Mouse (Mus musculus) embryonic facial prominence, embryonic 15.5 days (tissue): ENCODE measurements around the gene Efhd2. TPM values are rescaled to one million over a fixed set of nuclear protein-coding genes. Genes with fewer than 3 reads are reported as not detected.

Experiments used
- ATAC-seq: fragments of 200-750 bp; cut with Nextera tagmentation; 2 replicates; pipeline ENCODE4 v1.8.0; 2017; ENCODE audit warnings: low read depth, moderate TSS enrichment; ENCODE audit not compliant: insufficient number of reproducible peaks, low FRiP score, low TSS enrichment
- H3K27ac ChIP-seq: fragments of 300-500 bp; sonication (generic); replicated peaks from 2 replicates; pipeline ENCODE4 v1.5.1; 2015; ENCODE audit warnings: mild to moderate bottlenecking, inconsistent platforms
- H3K27me3 ChIP-seq: fragments of 300-500 bp; sonication (generic); 2 replicates; pipeline ENCODE4 v1.6.1; 2015; ENCODE audit warnings: inconsistent platforms
- H3K36me3 ChIP-seq: fragments of 300-500 bp; sonication (generic); 2 replicates; pipeline ENCODE4 v1.6.1; 2015; ENCODE audit warnings: mild to moderate bottlenecking, inconsistent platforms
- H3K4me1 ChIP-seq: fragments of 300-500 bp; sonication (generic); 2 replicates; pipeline ENCODE4 v1.6.1; 2015; ENCODE audit warnings: inconsistent platforms
- H3K4me2 ChIP-seq: fragments of 300-500 bp; sonication (generic); replicated peaks from 2 replicates; pipeline ENCODE4 v1.6.1; 2015; ENCODE audit warnings: mild to moderate bottlenecking, inconsistent platforms
- H3K4me3 ChIP-seq: fragments of 300-500 bp; sonication (generic); replicated peaks from 2 replicates; pipeline ENCODE4 v1.5.1; 2015; ENCODE audit warnings: mild to moderate bottlenecking, inconsistent platforms
- H3K9ac ChIP-seq: fragments of 300-500 bp; sonication (generic); 2 replicates; pipeline ENCODE4 v1.6.1; 2015; ENCODE audit warnings: inconsistent platforms
- H3K9me3 ChIP-seq: fragments of 300-500 bp; sonication (generic); replicated peaks from 2 replicates; pipeline ENCODE4 v1.6.1; 2016; ENCODE audit warnings: inconsistent platforms
- WGBS: fragments of 180-500 bp; shearing (Covaris S2); methylation state at CpG from one replicate; pipeline ENCODE4 v1.1.7; 2015; 5-methylcytosine and 5-hydroxymethylcytosine counted together
- polyA plus RNA-seq: library from polyadenylated mRNA; unstranded; fragments of >200 nt; fragmentation: Nextera tagmentation; extraction: Ambion mirVana; gene quantifications from 2 replicates; pipeline ENCODE4 v1.2.1, GENCODE M21; 2015

Gene Efhd2
- polyA plus RNA-seq, 1 experiment from 2014 or later: 81.7 TPM

- no peaks in the 10 kb centered on the region for H3K36me3 ChIP-seq
- peaks cover 11% of the 10 kb centered on the region for H3K27me3 ChIP-seq
- H3K9ac ChIP-seq: no peak overlapping the region
- H3K9me3 ChIP-seq: no peaks in the 10 kb centered on the region
- no peak overlapping the region for H3K4me2 ChIP-seq
- no peak for ATAC-seq
- no peak overlapping the region for H3K4me3 ChIP-seq
- 58% methylated on average over 9 of the region's 9 CpGs for WGBS
- no peak overlapping the region for H3K27ac ChIP-seq
- H3K4me1 ChIP-seq: peaks cover 8% of the 10 kb centered on the region
Observed at GRCm38 (mm10) chr4:141879875-141880274, 5.2 kb upstream of the Efhd2 start.

- 71% methylated on average over 4 of the region's 4 CpGs for WGBS
- Histone ChIP-seq H3K4me1 (peaks cover 12% of the 10 kb centered on the region), H3K27me3 (peaks cover 11% of the 10 kb centered on the region), H3K36me3 (no peaks in the 10 kb centered on the region), H3K4me2 (no peak overlapping the region), H3K9me3 (no peaks in the 10 kb centered on the region), H3K27ac (no peak overlapping the region), H3K4me3 (no peak overlapping the region), H3K9ac (no peak overlapping the region)
- ATAC-seq: no peak
Observed at GRCm38 (mm10) chr4:141879074-141879473, 4.4 kb upstream of the Efhd2 start.

- Histone ChIP-seq H3K27me3 (peaks cover 11% of the 10 kb centered on the region), H3K27ac (no peak overlapping the region), H3K9ac (no peak overlapping the region), H3K4me3 (no peak overlapping the region), H3K36me3 (no peaks in the 10 kb centered on the region), H3K4me1 (peaks cover 17% of the 10 kb centered on the region), H3K4me2 (no peak overlapping the region), H3K9me3 (no peaks in the 10 kb centered on the region)
- 60% methylated on average over 7 of the region's 7 CpGs for WGBS
- no peak for ATAC-seq
Observed at GRCm38 (mm10) chr4:141878621-141879020, 3.9 kb upstream of the Efhd2 start.

GRCm38 (mm10) chr4:141875481-141876108 is 875 bp upstream of the Efhd2 start:
- peak overlapping the region; percentile 95 for H3K4me2 ChIP-seq
- ATAC-seq: no peak
- 15% methylated on average over 8 of the region's 8 CpGs for WGBS
- H3K27ac ChIP-seq: no peak overlapping the region
- no peaks in the 10 kb centered on the region for H3K9me3 ChIP-seq
- H3K36me3 ChIP-seq: no peaks in the 10 kb centered on the region
- H3K9ac ChIP-seq: no peak overlapping the region
- H3K4me1 ChIP-seq: peaks cover 40% of the 10 kb centered on the region
- peak overlapping the region; percentile 71 for H3K4me3 ChIP-seq
- peaks cover 11% of the 10 kb centered on the region for H3K27me3 ChIP-seq

- Histone ChIP-seq H3K9ac (peak overlapping the region; percentile 74), H3K36me3 (no peaks in the 10 kb centered on the region), H3K9me3 (no peaks in the 10 kb centered on the region), H3K4me2 (peak overlapping the region; percentile 95), H3K4me1 (peaks cover 46% of the 10 kb centered on the region), H3K27me3 (peaks cover 11% of the 10 kb centered on the region), H3K4me3 (peak overlapping the region; percentile 71), H3K27ac (no peak overlapping the region)
- peak; percentile 27; the same call in 1 of the 2 replicates for ATAC-seq
- WGBS: 2% methylated on average over 19 of the region's 19 CpGs
Observed at GRCm38 (mm10) chr4:141874111-141874600, 564 bp downstream of the Efhd2 start.

- Histone ChIP-seq H3K4me1 (peaks cover 49% of the 10 kb centered on the region), H3K27ac (no peak overlapping the region), H3K27me3 (peaks cover 11% of the 10 kb centered on the region), H3K9me3 (no peaks in the 10 kb centered on the region), H3K9ac (no peak overlapping the region; the same call in 1 of the 2 replicates), H3K4me2 (peak overlapping the region; percentile 95), H3K36me3 (no peaks in the 10 kb centered on the region), H3K4me3 (peak overlapping the region; percentile 71)
- no peak for ATAC-seq
- 71% methylated on average over 9 of the region's 9 CpGs for WGBS
Observed at GRCm38 (mm10) chr4:141872977-141873376, 1.7 kb downstream of the Efhd2 start.

GRCm38 (mm10) chr4:141871909-141872308 is 2.8 kb downstream of the Efhd2 start:
- peak overlapping the region; percentile 63 for H3K27ac ChIP-seq

GRCm38 (mm10) chr4:141871333-141871725 is 3.4 kb downstream of the Efhd2 start:
- Histone ChIP-seq H3K27ac (peak overlapping the region; percentile 63; the same call in 1 of the 2 replicates), H3K4me2 (0 out of 2 replicates have a peak overlapping the region, but pooled peaks have one; percentile 95)

More at GRCm38 (mm10) chr4:141871909-141872308, 2.8 kb downstream of the Efhd2 start:
- H3K4me2 ChIP-seq: peak overlapping the region; percentile 95; the same call in 1 of the 2 replicates
- 54% methylated on average over 9 of the region's 9 CpGs for WGBS
- peak overlapping the region; percentile 5; the same call in 1 of the 2 replicates for H3K4me3 ChIP-seq
- H3K36me3 ChIP-seq: no peaks in the 10 kb centered on the region
- peaks cover 11% of the 10 kb centered on the region for H3K27me3 ChIP-seq
- ATAC-seq: no peak
- no peak overlapping the region for H3K9ac ChIP-seq
- H3K4me1 ChIP-seq: peaks cover 60% of the 10 kb centered on the region
- no peaks in the 10 kb centered on the region for H3K9me3 ChIP-seq

GRCm38 (mm10) chr4:141870666-141871332 is 3.9 kb downstream of the Efhd2 start:
- H3K9ac ChIP-seq: no peak overlapping the region
- H3K4me2 ChIP-seq: no peak overlapping the region
- H3K36me3 ChIP-seq: no peaks in the 10 kb centered on the region
- 60% methylated on average over 11 of the region's 11 CpGs for WGBS
- peaks cover 6% of the 10 kb centered on the region for H3K27me3 ChIP-seq
- no peak for ATAC-seq
- H3K4me3 ChIP-seq: no peak overlapping the region
- H3K4me1 ChIP-seq: peaks cover 67% of the 10 kb centered on the region
- H3K27ac ChIP-seq: 0 out of 2 replicates have a peak overlapping the region, but pooled peaks have one; percentile 28
- H3K9me3 ChIP-seq: no peaks in the 10 kb centered on the region

More at GRCm38 (mm10) chr4:141871333-141871725, 3.4 kb downstream of the Efhd2 start:
- 83% methylated on average over 3 of the region's 3 CpGs for WGBS
- no peak overlapping the region for H3K4me3 ChIP-seq
- H3K36me3 ChIP-seq: no peaks in the 10 kb centered on the region
- peaks cover 66% of the 10 kb centered on the region for H3K4me1 ChIP-seq
- no peaks in the 10 kb centered on the region for H3K9me3 ChIP-seq
- peaks cover 9% of the 10 kb centered on the region for H3K27me3 ChIP-seq
- ATAC-seq: no peak
- H3K9ac ChIP-seq: no peak overlapping the region

GRCm38 (mm10) chr4:141869436-141870215 is 5.1 kb downstream of the Efhd2 start:
- Histone ChIP-seq H3K4me1 (peaks cover 59% of the 10 kb centered on the region), H3K27ac (no peak overlapping the region), H3K4me3 (no peak overlapping the region), H3K4me2 (no peak overlapping the region), H3K27me3 (no peaks in the 10 kb centered on the region), H3K9ac (no peak overlapping the region), H3K36me3 (no peaks in the 10 kb centered on the region), H3K9me3 (no peaks in the 10 kb centered on the region)
- 66% methylated on average over 5 of the region's 5 CpGs for WGBS
- no peak for ATAC-seq

- H3K9me3 ChIP-seq: no peaks in the 10 kb centered on the region
- H3K27ac ChIP-seq: peak overlapping the region; percentile 59; the same call in 1 of the 2 replicates
- peaks cover 45% of the 10 kb centered on the region for H3K4me1 ChIP-seq
- H3K27me3 ChIP-seq: no peaks in the 10 kb centered on the region
- H3K9ac ChIP-seq: no peak overlapping the region
- no peak overlapping the region for H3K4me3 ChIP-seq
- H3K4me2 ChIP-seq: no peak overlapping the region
- H3K36me3 ChIP-seq: no peaks in the 10 kb centered on the region
- no peak for ATAC-seq
- WGBS: 72% methylated on average over 10 of the region's 10 CpGs
Observed at GRCm38 (mm10) chr4:141868051-141868450, 6.7 kb downstream of the Efhd2 start.
